Mouse (Mus musculus) gastrocnemius, adult 18-20 months (tissue): ENCODE results near the gene Crmp1. TPM values are rescaled to one million over a fixed set of nuclear protein-coding genes. Genes with fewer than 3 reads are reported as not detected.

Source experiments
- DNase-seq: peaks from one replicate; pipeline ENCODE4 v3.0.0; 2021; ENCODE audit warnings: low spot score
- long read RNA-seq, 2 experiments: library from polyadenylated mRNA; stranded (forward); transcript quantifications; one replicate each; pipeline ENCODE4 v2.0.0; 2021
- total RNA-seq, 2 experiments: library from RNA; stranded (reverse); gene quantifications; 2 replicates each; pipeline ENCODE4 v1.2.3; 2021

Gene Crmp1
- total RNA-seq = under 1 TPM; 0.17 to 0.46 TPM
- long read RNA-seq, experiment 1 = 0 reads
- long read RNA-seq, experiment 2 = 0 reads

- DNase-seq = no peak
These were observed at the start of gene Crmp1 for GRCm38 (mm10) chr5:37241651-37242151. Gene Crmp1, plus strand, starts transcription at chr5:37241940.

GRCm38 (mm10) chr5:37196196-37196595 lies 45.5 kb upstream of the Crmp1 start:
- no peak for DNase-seq

- no peak for DNase-seq
These were observed 45.0 kb upstream of the Crmp1 start for GRCm38 (mm10) chr5:37196666-37197250.

GRCm38 (mm10) chr5:37197423-37197822 lies 44.3 kb upstream of the Crmp1 start:
- DNase-seq = no peak

DNA sequence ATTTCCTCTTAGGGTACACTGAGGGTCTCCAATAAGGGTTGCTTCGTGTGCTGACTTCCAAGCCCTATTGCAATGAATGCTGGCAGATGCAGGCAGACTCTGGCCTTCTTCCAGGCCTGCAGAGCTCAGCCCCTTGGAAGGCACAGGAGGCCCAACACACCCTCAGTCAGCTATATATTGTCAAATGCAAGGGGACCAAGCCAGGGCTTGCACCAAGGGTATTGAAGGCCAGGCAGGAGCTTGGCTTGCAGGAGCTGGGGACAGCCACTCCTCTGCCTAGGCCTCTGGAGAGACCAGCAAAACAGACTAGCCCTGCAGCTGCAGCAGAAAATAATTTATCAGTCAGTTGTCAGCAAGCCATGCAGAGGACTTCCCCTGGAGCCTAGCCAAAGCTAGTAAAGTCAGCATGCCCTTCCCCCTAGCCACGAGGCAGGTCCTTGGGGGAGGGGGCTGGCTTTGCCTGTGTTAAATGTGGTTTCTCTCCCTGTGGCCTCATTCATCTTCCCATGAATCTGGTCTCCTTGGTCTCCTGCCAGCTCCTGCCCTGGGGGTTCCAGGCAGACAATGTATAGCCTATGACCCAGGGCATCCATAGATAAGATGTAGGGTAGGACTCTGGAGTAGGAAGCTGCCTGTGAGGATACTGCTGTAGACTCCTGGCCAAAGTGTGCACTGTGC lies 43.6 kb upstream of the Crmp1 start:
- no peak for DNase-seq

GRCm38 (mm10) chr5:37202285-37202684 lies 39.5 kb upstream of the Crmp1 start:
- no peak for DNase-seq

DNA sequence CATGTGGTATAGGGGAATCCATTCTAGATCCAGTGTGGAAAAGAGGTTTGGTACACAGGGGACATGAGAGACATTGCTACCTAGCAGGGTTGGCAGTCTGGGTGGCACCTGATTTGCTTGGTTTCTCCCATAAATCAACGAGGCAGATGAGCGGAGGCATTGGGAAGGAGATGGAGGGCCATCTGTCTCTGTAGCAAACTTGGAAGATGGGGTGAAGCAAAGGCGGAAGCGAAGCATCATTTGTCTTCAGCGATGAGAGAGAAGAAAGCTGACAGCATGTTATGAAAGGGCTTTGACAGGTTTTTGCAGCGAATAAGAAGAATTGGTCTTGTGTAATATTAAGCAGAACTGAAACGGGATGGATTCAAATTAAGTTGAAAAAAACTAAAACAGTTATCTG lies 36.9 kb upstream of the Crmp1 start:
- no peak for DNase-seq

DNA sequence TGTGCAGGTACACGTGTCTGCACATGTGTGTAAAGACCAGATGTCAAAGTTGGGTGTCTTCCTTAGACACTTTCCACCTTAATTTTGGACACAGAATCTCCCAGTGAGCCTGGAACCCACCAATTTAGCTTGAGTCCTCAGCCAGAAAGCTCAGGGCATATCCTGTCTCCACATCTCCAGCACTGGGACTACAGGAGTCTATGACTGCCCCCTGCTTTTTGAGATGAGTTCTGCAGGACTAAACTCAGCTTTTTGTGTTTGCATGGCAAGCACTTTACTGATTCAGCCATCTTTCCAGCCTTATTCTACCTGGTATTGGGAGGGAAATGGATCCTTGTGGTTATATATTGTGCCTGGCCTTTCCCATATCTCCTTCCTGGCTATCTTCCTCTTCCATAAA lies 36.3 kb upstream of the Crmp1 start:
- no peak for DNase-seq

DNA sequence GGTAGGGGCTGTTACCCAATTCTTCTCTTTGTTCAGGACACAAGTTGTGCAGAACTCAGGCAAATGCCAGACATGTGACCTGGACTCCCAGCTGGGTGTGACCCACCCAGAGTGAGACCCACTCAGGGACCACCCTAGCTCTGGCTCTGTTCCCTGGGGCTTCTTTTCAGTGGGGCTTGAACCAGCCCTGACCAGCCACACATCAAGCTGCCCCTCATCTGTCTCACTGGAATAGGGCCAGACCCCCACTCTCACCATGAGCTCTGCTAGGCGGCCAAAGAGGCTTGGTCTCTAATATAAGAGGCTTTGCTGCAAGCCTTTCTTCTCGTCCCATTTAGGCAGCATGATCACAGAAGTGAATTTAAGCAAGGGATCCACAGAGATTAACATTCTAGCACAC lies 35.4 kb upstream of the Crmp1 start:
- no peak for DNase-seq

DNA sequence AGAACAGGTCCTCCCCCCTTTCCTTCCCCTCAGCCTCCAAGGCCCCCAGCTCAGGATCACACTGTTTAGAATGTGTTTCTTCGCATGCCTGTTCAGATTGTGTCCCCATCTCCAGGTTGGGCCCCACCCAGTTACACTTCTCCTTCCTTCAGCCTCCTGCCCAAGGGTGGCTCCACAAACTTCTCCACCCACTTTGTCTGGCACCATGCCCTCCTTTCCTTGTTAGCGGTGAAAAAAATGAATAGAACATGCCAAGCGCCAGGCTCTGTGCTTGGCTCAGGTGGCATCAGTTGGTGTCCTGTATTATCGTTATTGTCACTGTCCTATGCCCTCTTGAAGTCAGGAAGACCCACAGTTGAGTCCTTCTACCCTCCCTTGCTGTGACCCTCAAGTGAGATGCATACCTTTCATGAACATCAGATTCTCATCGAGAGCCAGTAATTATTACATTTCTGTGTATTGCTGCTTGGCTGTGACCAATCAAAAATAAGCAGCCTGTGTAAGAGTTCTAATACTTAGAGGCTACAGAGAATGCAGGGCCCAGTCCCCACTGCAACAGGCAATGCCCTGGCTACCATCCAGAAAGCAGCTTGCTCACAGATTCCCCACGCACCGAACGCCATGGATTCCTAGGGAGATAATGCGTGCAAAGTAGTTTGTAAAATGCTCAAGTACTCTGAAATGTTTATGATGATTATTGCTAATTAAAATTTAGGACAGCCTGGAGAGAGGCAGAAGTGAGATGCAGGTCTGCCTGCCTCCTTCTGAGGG lies 28.6 kb upstream of the Crmp1 start:
- no peak for DNase-seq

DNA sequence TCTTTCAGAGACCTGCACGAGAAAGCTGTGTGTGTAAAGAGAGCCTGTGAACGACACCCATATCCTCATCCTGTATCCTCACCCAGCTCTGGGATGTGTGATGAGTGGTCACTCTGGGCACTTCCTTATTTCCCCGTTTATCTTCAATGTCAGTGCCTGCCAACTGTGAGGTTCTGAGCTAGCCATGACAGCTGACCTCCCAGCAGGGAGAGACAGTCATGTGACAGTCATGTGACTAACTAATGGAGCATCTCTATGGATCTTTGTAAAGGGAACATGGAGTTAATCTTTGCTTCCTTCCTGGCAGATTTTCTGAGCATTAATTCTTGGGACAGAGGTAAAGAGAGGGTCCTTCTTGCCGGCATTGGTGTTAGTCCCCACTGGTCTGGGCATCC lies 28.0 kb upstream of the Crmp1 start:
- DNase-seq = no peak

GRCm38 (mm10) chr5:37214614-37215013 lies 27.1 kb upstream of the Crmp1 start:
- no peak for DNase-seq

DNA sequence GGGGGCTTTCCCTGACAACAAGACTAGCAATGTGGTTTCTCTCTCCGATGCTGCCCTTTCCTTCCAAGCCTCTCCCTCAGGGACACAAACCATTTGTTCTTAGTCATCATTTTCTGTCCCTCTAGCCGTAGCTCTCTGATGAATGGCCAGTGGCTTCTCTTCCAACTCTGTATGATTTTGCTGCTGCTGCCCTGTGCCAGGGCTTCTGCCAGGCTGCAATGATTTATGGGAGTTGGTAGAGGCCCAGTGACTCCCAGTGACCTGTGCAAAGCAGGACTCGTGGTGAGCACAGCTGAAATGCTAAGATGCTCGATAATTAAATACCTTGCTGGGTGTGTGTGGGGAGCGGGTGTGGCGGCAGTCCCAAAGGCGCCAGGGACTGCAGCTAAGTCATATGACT lies 26.5 kb upstream of the Crmp1 start:
- no peak for DNase-seq

DNA sequence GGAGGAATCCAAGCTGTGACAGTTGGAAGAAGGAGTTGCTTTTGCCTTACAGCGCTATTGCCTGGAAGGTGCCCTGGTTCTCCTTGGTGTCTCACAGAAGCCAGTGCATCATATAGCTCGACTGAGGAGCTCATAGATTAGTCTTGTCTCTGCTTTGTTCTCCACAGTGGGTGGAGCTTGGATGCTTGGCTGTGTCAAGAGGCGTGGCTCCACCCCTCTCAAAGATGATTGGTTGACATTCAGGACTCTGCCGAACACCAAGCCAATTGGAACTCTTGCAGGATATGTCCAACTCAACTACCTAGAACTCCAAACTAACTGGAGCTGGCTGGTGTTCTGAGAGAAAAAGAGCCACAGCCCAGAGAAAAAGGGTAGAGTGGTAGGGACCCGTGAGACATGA lies 22.1 kb upstream of the Crmp1 start:
- DNase-seq = no peak

- no peak for DNase-seq
These were observed 21.2 kb upstream of the Crmp1 start for GRCm38 (mm10) chr5:37220575-37220974.

- no peak for DNase-seq
These were observed 20.2 kb upstream of the Crmp1 start for GRCm38 (mm10) chr5:37221563-37221962.

GRCm38 (mm10) chr5:37222316-37222715 lies 19.4 kb upstream of the Crmp1 start:
- DNase-seq = no peak

DNA sequence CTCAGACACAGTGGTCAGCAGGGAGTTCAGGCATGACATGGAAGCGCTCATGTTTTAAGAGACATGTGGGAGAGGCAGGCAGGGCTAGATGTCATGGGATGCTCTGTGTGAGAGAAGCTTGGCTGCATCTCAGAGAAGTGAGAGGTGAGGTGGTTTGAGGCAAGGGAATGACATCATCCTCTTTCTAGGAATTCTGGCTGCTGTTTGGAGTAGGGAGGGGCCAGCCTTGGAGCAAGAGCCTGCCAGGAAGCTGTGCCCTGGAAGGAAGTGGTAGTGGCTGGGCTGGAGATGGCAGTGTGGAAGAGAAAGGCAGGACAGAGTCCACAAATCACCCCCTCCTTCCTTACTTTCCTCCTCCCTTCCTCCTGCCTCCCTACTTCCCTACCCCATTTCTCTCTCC lies 16.0 kb upstream of the Crmp1 start:
- DNase-seq = no peak

GRCm38 (mm10) chr5:37227956-37228680 lies 13.6 kb upstream of the Crmp1 start:
- peak; percentile 14 for DNase-seq

DNA sequence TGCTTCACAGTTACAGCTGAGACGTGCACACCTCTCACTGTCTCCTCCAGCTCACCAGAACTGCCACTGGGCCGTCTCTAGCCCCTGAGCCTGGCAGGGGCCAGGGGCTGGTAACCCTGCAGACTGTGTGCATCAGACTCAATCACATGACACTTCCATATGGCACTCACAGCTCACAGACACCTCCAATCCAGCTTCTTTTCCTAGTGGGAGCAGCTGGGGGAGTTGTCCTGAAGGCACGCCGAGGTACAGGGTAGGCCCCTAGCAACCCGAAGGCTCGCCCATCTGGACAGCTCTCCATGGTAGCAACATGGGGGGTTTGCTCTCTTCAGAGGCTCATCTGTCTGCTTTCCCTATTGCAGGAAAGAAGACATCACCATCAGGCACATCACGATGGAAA lies 12.8 kb upstream of the Crmp1 start:
- DNase-seq = no peak

- no peak for DNase-seq
These were observed 8.7 kb upstream of the Crmp1 start for GRCm38 (mm10) chr5:37233010-37233557.

DNA sequence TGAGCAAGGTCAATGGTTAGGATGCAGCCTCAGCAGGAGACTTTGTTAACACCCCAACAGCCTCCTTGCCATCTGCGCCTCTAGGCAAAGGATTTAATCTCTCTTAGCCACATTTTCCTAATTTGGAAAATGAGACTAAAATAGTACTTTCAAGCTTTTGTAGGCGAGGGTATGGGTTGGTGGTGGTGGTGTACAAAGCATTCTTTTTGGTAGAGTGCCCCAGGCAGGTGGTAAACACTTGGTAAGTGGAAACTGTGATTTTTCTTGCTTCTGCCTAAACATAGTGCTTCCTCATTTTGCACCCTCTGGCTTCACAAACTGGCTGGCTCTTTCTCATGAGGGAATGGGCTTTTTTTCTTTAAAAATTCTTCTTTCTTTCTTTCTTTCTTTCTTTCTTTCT lies 3.1 kb upstream of the Crmp1 start:
- no peak for DNase-seq
